ENCODE assay signal across 8 mouse cellular contexts in the genomic region with DNA sequence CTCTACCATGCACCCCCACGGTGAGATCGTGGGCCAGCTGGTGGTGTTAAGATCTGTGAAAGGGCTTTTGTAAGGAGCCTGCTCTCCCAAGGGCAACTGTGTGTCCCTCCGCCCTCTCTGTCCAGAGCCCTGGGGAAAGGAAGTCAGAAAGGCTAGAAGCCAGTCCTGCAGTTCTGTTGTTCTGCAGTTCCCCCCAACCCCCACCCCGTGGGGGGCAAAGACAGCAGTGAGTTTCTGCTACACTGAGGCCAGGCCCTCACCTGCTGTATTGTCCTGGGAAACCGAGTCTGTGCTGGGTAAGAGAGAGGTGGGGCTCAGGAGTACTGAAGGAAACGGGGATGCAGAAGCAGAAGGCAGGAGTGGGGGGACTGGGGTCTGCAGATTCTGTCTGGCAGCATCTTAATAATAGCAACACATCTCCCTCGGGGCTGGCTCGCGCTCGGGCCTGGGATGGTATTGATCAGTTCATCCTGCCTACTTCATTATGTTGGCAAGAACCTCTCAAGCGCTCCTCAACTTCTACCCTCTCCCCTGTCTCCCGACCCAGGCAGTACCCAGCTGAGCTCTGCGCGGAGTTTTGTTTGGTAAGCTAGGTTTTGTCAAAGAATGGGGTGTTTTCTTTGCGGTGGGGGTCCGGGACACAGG. TPM values are rescaled to one million over a fixed set of nuclear protein-coding genes. Genes with fewer than 3 reads are reported as not detected.
A peak's percentile ranks its signal among the peaks of the same experiment; 100 is the strongest.
DNase-seq lines count a peak whose midpoint lies in the region; ATAC-seq and TF ChIP-seq lines count a peak whose summit lies in the region.

A gene (plus strand): TSS at position 336 of the 645 bp plus-strand sequence.

- peaks cover 55% of the 10 kb centered on the region for H3K27me3 ChIP-seq in heart, postnatal 0 days (ENCODE audit: control insufficient read depth, insufficient read depth, low read length)
- H3K27me3 ChIP-seq in embryonic facial prominence, embryonic 14.5 days (replicated peaks; ENCODE audit: control insufficient read depth, insufficient read depth, low read length), result peaks cover 53% of the 10 kb centered on the region
- H3K27me3 ChIP-seq in neural tube, embryonic 15.5 days (replicated peaks), result peaks cover 9% of the 10 kb centered on the region

- H3K4me3 ChIP-seq in heart, postnatal 0 days (ENCODE audit: low read depth, low read length), result peak within 1 kb of the TSS; percentile 56
- H3K4me3 ChIP-seq in embryonic facial prominence, embryonic 14.5 days (ENCODE audit: low read depth, low read length), result peak within 1 kb of the TSS; percentile 57
- H3K4me3 ChIP-seq in neural tube, embryonic 15.5 days (replicated peaks), result peak within 1 kb of the TSS; percentile 59

- no peak within 1 kb of the TSS for H3K27ac ChIP-seq in heart, postnatal 0 days (ENCODE audit: low read depth)
- no peak within 1 kb of the TSS for H3K27ac ChIP-seq in embryonic facial prominence, embryonic 14.5 days (replicated peaks; ENCODE audit: low read depth, low read length)
- peak within 1 kb of the TSS; percentile 88 for H3K27ac ChIP-seq in neural tube, embryonic 15.5 days (replicated peaks)

- peak within 1 kb of the TSS; percentile 91 for H3K4me2 ChIP-seq in heart, postnatal 0 days (ENCODE audit: low read depth, low read length)
- peak within 1 kb of the TSS; percentile 98 for H3K4me2 ChIP-seq in embryonic facial prominence, embryonic 14.5 days (ENCODE audit: low read depth, low read length)
- H3K4me2 ChIP-seq in neural tube, embryonic 15.5 days, result peak within 1 kb of the TSS; percentile 88

- H3K4me1 ChIP-seq in heart, postnatal 0 days (ENCODE audit: control insufficient read depth, insufficient read depth), result no peaks in the 10 kb centered on the region
- peaks cover 8% of the 10 kb centered on the region; the same call in 1 of the 2 replicates for H3K4me1 ChIP-seq in embryonic facial prominence, embryonic 14.5 days (ENCODE audit: control insufficient read depth, insufficient read depth, low read length)
- peaks cover 39% of the 10 kb centered on the region for H3K4me1 ChIP-seq in neural tube, embryonic 15.5 days

- DNase-seq in heart, postnatal 0 days (ENCODE audit: low spot score), result no peak
- DNase-seq in heart, postnatal 25 days (ENCODE audit: low spot score), result no peak
- DNase-seq in R1 (ENCODE audit: low read depth, low spot score), result peak; percentile 20
- DNase-seq in embryonic facial prominence, embryonic 14.5 days (ENCODE audit: low spot score), result peak; percentile 5
- peak in 1 of 2 experiments; percentile 39 for DNase-seq in left cerebral cortex, postnatal 25 days (ENCODE audit: low spot score in 2 of 2)
- no peak for DNase-seq in c-Kit-positive CD71-positive TER-119-positive erythroid progenitor cells, embryonic 14.5 days (ENCODE audit: low spot score)
- DNase-seq in gastrocnemius, postnatal 25 days, result no peak

- intact Hi-C loops in heart, postnatal 25 days (cut with DNase I), result no loop called here
- intact Hi-C loops in left cerebral cortex, postnatal 25 days (cut with DNase I), result loop anchor here (10.0 kb wide), 1 partner anchor 354 kb away; a partner anchor contains a TSS

- TF ChIP-seq CTCF in heart, postnatal 0 days (IDR thresholded peaks at IDR 0.05; ENCODE audit: low read depth), result no peak

- no peak for TF ChIP-seq EP300 in heart, postnatal 0 days (IDR thresholded peaks at IDR 0.05; ENCODE audit: low read depth)

- no peaks in the 10 kb centered on the region for H3K9me3 ChIP-seq in heart, postnatal 0 days (replicated peaks; ENCODE audit: control insufficient read depth, low read length)
- no peaks in the 10 kb centered on the region for H3K9me3 ChIP-seq in embryonic facial prominence, embryonic 14.5 days (ENCODE audit: control insufficient read depth, low read length)
- H3K9me3 ChIP-seq in neural tube, embryonic 15.5 days (replicated peaks), result no peaks in the 10 kb centered on the region

- no peak for ATAC-seq in heart, postnatal 0 days (ENCODE audit: insufficient read depth, low read depth)
- ATAC-seq in embryonic facial prominence, embryonic 14.5 days (ENCODE audit: low read depth), result no peak; the same call in 1 of the 2 replicates
- ATAC-seq in neural tube, embryonic 15.5 days (ENCODE audit: low FRiP score), result peak; percentile 35

- WGBS in heart, postnatal 0 days, result 4% methylated on average over 16 of the region's 16 CpGs
- under 1% methylated on average over 16 of the region's 16 CpGs for WGBS in embryonic facial prominence, embryonic 14.5 days
- WGBS in neural tube, embryonic 15.5 days, result 1% methylated on average over 16 of the region's 16 CpGs

- no peaks in the 10 kb centered on the region for H3K36me3 ChIP-seq in heart, postnatal 0 days (replicated peaks; ENCODE audit: control insufficient read depth, insufficient read depth, low read length)
- no peaks in the 10 kb centered on the region for H3K36me3 ChIP-seq in embryonic facial prominence, embryonic 14.5 days (ENCODE audit: control insufficient read depth, insufficient read depth, low read length)
- no peaks in the 10 kb centered on the region for H3K36me3 ChIP-seq in neural tube, embryonic 15.5 days

- no peak within 1 kb of the TSS for H3K9ac ChIP-seq in heart, postnatal 0 days (replicated peaks; ENCODE audit: low read depth, low read length)
- peak within 1 kb of the TSS; percentile 63 for H3K9ac ChIP-seq in embryonic facial prominence, embryonic 14.5 days (ENCODE audit: low read depth, low read length)
- peak within 1 kb of the TSS; percentile 70 for H3K9ac ChIP-seq in neural tube, embryonic 15.5 days (replicated peaks)

RNA-seq across cellular contexts. Expression of the gene that starts here (rescaled TPM):
- 0.99 and 1.2 TPM in 2 replicates for total RNA-seq in heart, postnatal 0 days (2014; rRNA removed; ENCODE audit: low replicate concordance)
- polyA plus RNA-seq in heart, postnatal 0 days (2015; fragmentation: Nextera tagmentation; extraction: Ambion mirVana), result 0.01 and 0.07 TPM in 2 replicates
- total RNA-seq in heart, postnatal 25 days (2021), result 1 to 10 TPM; 1.4 to 2.0 TPM
- polyA plus RNA-seq in embryonic facial prominence, embryonic 14.5 days (2014; fragmentation: Nextera tagmentation; extraction: Ambion mirVana), result 0.42 and 0.46 TPM in 2 replicates
- 100 to 1,000 TPM; 140 to 147 TPM for total RNA-seq in left cerebral cortex, postnatal 25 days (2021)
- 1.8 and 2.0 TPM in 2 replicates for polyA plus RNA-seq in neural tube, embryonic 15.5 days (2015; fragmentation: Nextera tagmentation; extraction: Ambion mirVana)
- total RNA-seq in gastrocnemius, postnatal 25 days (2021), result 1 to 10 TPM; 1.0 to 1.4 TPM

Comparison
In these comparisons a context has a peak if more than half of its experiments do, and no peak if none do; other contexts are left out.
1. RNA of the gene that starts here (total RNA-seq): 140 to 147 TPM in left cerebral cortex, postnatal 25 days; 1.4 to 2.0 TPM in heart, postnatal 25 days, 1.0 to 1.4 TPM in gastrocnemius, postnatal 25 days and 0.99 to 1.2 TPM in heart, postnatal 0 days; every median in the first group is over 10 times any median in the second.
2. Peak in DNase-seq, H3K4me3 ChIP-seq, H3K9ac ChIP-seq and H3K4me2 ChIP-seq in embryonic facial prominence, embryonic 14.5 days; RNA of the gene not detected or under 1 TPM.
3. Peak in every context shown above with its lines, with median percentiles within 50 percentile points of each other: H3K4me2 ChIP-seq and H3K4me3 ChIP-seq.